Mouse (Mus musculus) thymus, adult 2 months (tissue): ENCODE data around the gene Cmtr1.

Source experiments
- CTCF ChIP-seq: fragments of 200-500 bp; IDR thresholded peaks from 2 replicates; pipeline ENCODE4 v1.5.1; 2012; ENCODE audit warnings: mild to moderate bottlenecking, control low read depth, low read length, moderate library complexity, borderline replicate concordance; ENCODE audit not compliant: control insufficient read depth, poor library complexity, insufficient read depth; ENCODE audit errors: extremely low read depth
- POLR2A ChIP-seq: fragments of 200-500 bp; IDR thresholded peaks from 2 replicates; pipeline ENCODE4 v1.6.1; 2012; ENCODE audit warnings: mild to moderate bottlenecking, low read length, control low read depth, moderate library complexity; ENCODE audit not compliant: control insufficient read depth, poor library complexity, insufficient read depth; ENCODE audit errors: extremely low read depth

- TF ChIP-seq POLR2A (no peak), CTCF (no peak)
Observed at GRCm38 (mm10) chr17:29720755-29721365, 60.5 kb downstream of the Cmtr1 start.
